Mouse (Mus musculus) spleen, postnatal 4 days (tissue): ENCODE results near the gene Moxd1.
A peak's percentile ranks its signal among the peaks of the same experiment; 100 is the strongest.

Source experiments
- DNase-seq, 2 experiments: peaks; one replicate each; pipeline ENCODE4 v3.0.0; 2022; ENCODE audit warnings: low spot score in 2 of 2

Moxd1 gene

GRCm38 (mm10) chr10:24223449-24224143 is at the start of gene Moxd1:
Gene Moxd1 (plus strand): TSS chr10:24223517.
- DNase-seq = peak in 1 of 2 experiments; percentile 64

GRCm38 (mm10) chr10:24190392-24190791 is 32.9 kb upstream of the Moxd1 start:
- no peak for DNase-seq

- DNase-seq = no peak
Measured at GRCm38 (mm10) chr10:24191977-24192376, 31.3 kb upstream of the Moxd1 start.

DNA sequence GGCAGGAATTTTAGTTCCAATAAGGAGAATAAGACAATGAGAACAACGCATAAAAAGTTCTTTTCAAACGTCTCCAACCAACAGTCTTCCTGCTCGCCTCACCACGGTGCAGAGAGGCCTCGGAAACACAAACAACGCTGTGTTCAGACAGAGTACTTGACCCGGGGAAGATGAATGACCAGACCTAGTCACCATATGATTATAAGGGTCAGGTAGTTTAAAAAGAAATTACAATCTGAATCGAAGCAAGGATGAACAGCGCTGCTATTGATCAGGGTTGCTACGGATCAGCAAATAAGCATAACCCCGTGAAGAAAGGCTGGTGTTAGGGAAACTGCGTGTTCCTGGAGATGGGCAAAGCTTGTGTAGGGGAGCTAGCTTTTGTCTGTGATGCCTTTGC is 24.0 kb upstream of the Moxd1 start:
- no peak for DNase-seq

DNA sequence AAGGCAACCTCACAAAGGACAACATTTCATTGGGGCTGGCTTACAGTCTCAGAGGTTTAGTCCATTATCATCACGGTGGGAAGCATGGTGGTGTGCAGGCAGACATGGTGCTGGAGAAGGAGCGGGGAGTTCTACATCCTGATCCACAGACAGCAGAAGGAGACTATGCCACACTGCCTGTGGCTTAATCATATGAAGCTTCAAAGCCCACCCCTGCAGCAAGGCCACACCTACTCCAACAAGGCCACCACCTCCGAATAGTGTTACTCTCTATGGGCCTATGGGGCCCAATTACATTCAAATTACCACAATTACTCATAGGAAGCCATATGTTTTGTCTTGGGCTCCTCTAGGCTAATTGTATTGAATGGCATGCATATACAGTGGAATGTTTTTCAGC is 23.2 kb upstream of the Moxd1 start:
- DNase-seq = no peak

- DNase-seq = no peak
Measured at GRCm38 (mm10) chr10:24210075-24210474, 13.2 kb upstream of the Moxd1 start.

DNA sequence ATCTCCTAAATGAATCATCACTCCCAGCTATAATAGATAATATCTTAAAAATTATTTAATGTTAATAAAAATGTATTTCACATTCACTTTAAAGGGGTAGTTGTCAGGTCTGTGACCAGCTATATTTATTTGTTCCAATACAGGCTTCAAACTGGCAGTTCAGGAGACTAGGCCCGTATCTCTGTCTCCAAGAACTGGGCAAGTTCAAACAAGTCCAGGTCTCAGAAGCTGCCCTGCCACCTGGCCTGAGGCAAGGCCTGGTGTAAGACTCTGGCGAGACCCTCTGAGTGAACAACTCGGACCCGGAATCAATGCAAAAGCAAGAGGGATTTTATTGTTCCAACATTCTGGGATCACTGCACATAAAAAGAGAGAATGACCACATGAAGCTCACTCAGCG is 10.0 kb upstream of the Moxd1 start:
- no peak for DNase-seq

GRCm38 (mm10) chr10:24217558-24218268 is 5.6 kb upstream of the Moxd1 start:
- DNase-seq = no peak

DNA sequence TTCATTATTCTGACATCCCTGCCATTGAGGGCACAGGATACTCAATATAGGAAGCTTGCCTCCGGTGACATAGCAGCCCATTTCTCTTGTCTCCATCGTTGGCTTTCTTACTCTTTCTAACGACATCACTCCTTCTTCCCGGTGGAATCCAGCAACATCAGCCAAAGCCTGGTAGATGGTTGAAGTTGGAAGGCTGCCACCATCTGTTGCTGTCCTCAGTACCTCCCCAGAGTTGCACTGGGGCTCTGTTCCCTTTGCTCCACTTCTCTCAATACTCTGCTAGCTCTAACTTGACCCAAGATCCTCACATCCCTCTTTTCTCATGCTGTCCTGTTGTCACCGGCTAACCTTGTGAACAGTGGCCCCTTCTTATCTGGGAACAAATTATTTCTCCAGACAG is 2.4 kb upstream of the Moxd1 start:
- DNase-seq = no peak

- no peak for DNase-seq
Measured at GRCm38 (mm10) chr10:24222911-24223310, 406 bp upstream of the Moxd1 start.

DNA sequence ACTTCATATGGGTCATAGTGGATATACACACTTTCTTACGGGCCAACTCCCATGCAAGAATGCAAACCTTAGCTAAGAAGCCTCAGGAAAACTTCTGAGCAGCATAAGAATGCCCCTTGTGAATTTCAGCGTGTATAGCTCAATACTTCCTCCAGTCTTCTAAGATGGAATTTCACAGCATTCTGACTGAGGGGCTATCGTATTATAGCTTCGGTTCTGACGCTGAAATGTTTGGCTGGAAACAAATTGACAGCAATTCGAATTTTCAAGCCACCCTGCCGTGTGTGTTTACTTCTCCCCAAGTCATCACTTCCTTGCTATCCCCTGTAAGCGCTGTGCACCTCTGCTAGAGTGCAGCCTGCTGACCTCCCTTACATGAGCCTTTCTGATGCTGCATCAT is 1.3 kb downstream of the Moxd1 start:
- DNase-seq = no peak

GRCm38 (mm10) chr10:24228318-24229183 is 5.2 kb downstream of the Moxd1 start:
- no peak for DNase-seq

DNA sequence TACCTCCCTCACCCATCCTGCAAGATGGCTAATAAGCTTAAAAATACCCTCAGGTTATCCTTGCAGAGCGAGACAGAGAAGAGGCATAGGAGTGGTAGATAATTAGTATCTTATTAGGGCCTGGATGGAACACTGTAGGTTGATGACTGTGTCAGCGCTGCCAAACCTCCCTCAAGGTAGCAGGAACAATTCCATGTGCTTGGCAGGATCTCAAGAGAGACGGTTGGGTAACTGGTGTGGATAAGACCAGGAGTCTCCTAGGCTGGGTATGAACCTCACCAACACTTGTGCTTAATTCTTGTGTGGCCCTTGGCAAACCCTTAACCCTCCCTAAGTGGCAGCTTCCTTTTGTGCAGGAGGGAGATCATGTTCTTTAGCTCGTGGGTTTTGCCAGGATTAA is 9.0 kb downstream of the Moxd1 start:
- DNase-seq = no peak

DNA sequence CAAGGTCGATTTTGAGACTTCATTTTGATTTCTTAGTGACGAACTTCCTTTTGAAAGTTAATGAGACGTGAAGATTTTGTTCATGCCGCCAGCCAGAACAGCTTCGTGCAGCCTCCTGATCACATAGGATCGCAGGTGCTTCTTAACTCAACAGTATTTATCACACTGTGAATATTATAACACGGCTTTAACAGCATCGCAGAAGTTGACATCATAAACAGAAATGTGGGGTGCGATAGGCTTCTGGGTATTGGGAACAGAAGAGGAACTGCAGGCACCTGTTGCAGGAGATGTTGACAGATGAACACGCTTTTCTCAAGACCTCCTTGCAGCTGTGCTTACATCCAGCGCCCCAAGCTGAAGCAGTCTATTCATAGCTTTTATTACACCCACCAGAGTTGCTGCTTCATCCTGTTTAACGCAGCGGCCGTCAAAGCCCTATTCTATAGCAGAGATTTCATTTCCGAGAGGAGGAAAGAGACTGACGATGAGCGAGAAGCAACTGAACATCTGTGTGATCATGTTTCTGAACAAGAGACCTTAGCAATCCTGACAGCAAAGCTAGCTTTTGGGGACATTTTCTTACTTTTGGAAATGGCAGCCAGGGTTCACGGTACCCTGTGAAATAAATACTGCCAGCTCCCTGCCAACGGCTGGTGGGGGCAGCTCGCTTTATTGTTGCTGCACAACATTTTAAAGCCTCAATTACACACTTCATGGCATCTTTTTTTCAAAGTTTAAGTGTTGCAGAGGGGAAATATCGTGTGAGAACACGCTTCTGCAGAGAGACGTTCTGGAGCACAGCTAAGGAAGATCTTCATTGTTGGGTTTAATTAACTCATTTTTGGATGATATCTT is 12.3 kb downstream of the Moxd1 start:
- DNase-seq = no peak

DNA sequence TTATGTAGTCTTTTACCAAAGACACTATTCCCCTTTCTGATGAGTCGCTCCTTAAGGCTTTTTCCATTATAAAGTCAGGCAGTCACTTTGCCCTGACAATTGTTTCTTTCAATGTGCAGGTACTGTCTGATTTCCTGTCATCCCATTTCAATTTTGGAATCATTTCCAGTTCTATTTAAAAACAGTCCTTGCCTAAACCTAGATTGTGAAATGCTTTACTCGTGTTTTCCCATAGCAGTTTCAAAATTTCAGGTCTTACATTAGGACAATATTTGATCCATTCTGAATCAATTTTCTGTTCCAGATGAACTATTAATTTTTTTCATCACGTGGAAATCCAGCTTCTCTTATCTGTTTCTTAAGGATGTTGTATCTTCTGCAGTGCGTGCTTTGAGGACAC is 23.5 kb downstream of the Moxd1 start:
- DNase-seq = no peak

DNA sequence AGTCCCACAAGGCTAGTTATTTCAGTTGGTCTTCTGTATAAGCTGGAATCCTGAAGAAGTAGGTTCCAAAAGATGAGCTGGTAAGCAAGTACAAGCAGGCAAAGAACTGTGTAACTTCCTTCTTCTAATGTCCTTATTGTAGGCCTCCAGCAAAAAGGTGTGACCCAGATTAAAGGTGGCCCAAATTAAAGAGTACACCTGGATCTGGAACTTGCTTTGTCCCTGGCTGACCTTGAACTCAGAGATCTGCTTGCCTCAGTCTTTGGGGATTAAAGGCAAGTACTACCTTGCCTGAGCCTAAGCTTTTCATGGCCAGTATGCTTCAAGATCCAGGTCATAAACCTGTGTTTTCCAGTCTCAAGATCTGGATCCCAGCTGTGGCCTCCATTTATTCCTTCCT is 24.8 kb downstream of the Moxd1 start:
- DNase-seq = no peak

GRCm38 (mm10) chr10:24251631-24252030 is 28.3 kb downstream of the Moxd1 start:
- DNase-seq = no peak

- DNase-seq = no peak
Measured at GRCm38 (mm10) chr10:24258150-24258549, 34.8 kb downstream of the Moxd1 start.

DNA sequence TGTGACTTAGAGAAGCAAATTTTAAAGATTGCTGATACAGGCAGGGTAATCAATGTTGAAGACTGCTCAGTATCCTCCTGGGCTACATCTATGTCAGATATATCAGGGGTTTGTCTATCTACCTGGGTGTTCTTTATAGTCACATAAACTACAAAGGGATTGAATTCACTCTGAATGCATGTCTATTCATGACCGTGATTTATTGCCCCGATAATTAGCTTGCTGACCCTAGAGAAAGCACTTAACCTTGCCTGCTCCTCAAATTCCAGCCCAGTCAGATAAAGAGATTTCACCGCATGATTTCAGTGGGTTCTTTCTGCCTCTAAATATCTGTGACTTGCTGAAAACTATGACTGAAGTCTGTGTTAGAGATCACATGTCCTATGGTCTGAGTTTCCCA is 35.6 kb downstream of the Moxd1 start:
- no peak for DNase-seq

GRCm38 (mm10) chr10:24259794-24260590 is 36.7 kb downstream of the Moxd1 start:
- no peak for DNase-seq

DNA sequence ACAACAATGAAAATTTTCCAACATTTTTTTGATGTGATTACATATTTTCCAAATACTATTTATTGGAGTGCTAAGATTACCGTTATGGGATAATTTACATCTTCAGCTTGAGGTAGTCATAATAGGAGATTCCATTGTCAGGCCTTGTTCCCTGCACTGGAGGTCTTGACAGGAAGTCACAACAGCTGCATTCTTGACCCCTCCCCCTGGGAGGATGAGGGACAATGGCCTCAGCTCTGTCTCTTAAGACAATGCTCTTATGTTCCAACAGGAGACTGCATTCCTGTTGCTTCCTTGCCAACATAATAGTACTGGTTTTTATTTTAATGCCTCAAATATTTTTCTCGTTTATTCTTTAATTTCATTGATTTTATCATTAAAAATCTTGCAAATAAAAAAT is 44.2 kb downstream of the Moxd1 start:
- no peak for DNase-seq
